9 mouse cellular contexts compared by ENCODE assay signal in genomic region chr8:125870821-125871321, GRCm38 (mm10). TPM values are rescaled to one million over a fixed set of nuclear protein-coding genes. Genes with fewer than 3 reads are reported as not detected.
DNase-seq lines count a peak whose midpoint lies in the region; ATAC-seq lines count a peak whose summit lies in the region.
"Had no signal": no experiment of that assay in that cellular context is flagged by ENCODE, and none has a peak within 500 bp of the region (broad histone marks: within the 10 kb centered on the region; RNA-seq: fewer than 3 reads in every experiment).

No protein-coding gene starts in this region.

- WGBS in lung, embryonic 16.5 days = 0% methylated on average over 7 of the region's 7 CpGs

- H3K4me2 ChIP-seq in lung, embryonic 16.5 days (ENCODE audit: low read depth, low read length) = peak overlapping the region; percentile 34; the same call in 1 of the 2 replicates

- DNase-seq in R1 (ENCODE audit: low read depth, low spot score) = peak; percentile 91
- DNase-seq in cerebellum, adult 9-10 months = peak; percentile 58
- peak; percentile 31 to 82 for DNase-seq in frontal cortex, adult 2 months (ENCODE audit: extremely low spot score in 1 of 2, low spot score in 1 of 2)
- peak; percentile 48 to 73 for DNase-seq in layer of hippocampus, adult 8-10 months (ENCODE audit: low spot score in 2 of 2)
- DNase-seq in retina, adult 2 months (ENCODE audit: low read depth, low spot score) = peak; percentile 32
- peak; percentile 72 for DNase-seq in urinary bladder, postnatal 14 days (ENCODE audit: low spot score)

- peak; percentile 59 for ATAC-seq in hematopoietic stem cell, adult 5-6 weeks (replicated peaks in 1 of 2; ENCODE audit: insufficient read depth in 1 of 2, low FRiP score in 2 of 2, low TSS enrichment in 1 of 2, low read depth in 1 of 2, poor library complexity in 2 of 2, severe bottlenecking in 2 of 2)
- ATAC-seq in lung, embryonic 16.5 days (ENCODE audit: low read depth) = peak; percentile 67

- peak overlapping the region; percentile 41; the same call in 1 of the 2 replicates for H3K9ac ChIP-seq in lung, embryonic 16.5 days (ENCODE audit: low read length)

- H3K36me3 ChIP-seq in lung, embryonic 16.5 days (ENCODE audit: control insufficient read depth, insufficient read depth, low read length) = no peaks in the 10 kb centered on the region

- H3K9me3 ChIP-seq in lung, embryonic 16.5 days (ENCODE audit: control insufficient read depth, low read length) = no peaks in the 10 kb centered on the region

- no peaks in the 10 kb centered on the region for H3K27me3 ChIP-seq in lung, embryonic 16.5 days (ENCODE audit: control insufficient read depth, insufficient read depth, low read depth, low read length)

- H3K27ac ChIP-seq in lung, embryonic 16.5 days (ENCODE audit: low read length) = no peak overlapping the region

- peaks cover 15% of the 10 kb centered on the region for H3K4me1 ChIP-seq in lung, embryonic 16.5 days (replicated peaks; ENCODE audit: control insufficient read depth, insufficient read depth, low read length)

- H3K4me3 ChIP-seq in lung, embryonic 16.5 days (ENCODE audit: low read length) = no peak overlapping the region
- H3K4me3 ChIP-seq: myocyte had no signal

RNA-seq across cellular contexts. Expression of gene Pcnx2, which starts 27.2 kb away (rescaled TPM):
- polyA plus RNA-seq in frontal cortex, adult 2 months (2012; rRNA removed) = 45.5 and 47.8 TPM in 2 replicates
- total RNA-seq in hematopoietic stem cell, adult 5-6 weeks (2017) = not detected in 2 replicates
- total RNA-seq in layer of hippocampus, adult 8-10 months (2022) = 10 to 100 TPM; 58.1 to 68.8 (median 66.2) TPM
- polyA plus RNA-seq in lung, embryonic 16.5 days (2015; fragmentation: Nextera tagmentation; extraction: Ambion mirVana) = 0.21 and 0.41 TPM in 2 replicates

RNA-seq across cellular contexts. Expression of gene Map3k21, which starts 39.4 kb away (rescaled TPM):
- polyA plus RNA-seq in frontal cortex, adult 2 months (2012; rRNA removed) = 1.4 and 1.5 TPM in 2 replicates
- total RNA-seq in hematopoietic stem cell, adult 5-6 weeks (2017) = not detected in 2 replicates
- 1 to 10 TPM; 1.5 to 1.9 (median 1.7) TPM for total RNA-seq in layer of hippocampus, adult 8-10 months (2022)
- 2.2 TPM in 2 replicates for polyA plus RNA-seq in lung, embryonic 16.5 days (2015; fragmentation: Nextera tagmentation; extraction: Ambion mirVana)
- polyA plus RNA-seq: myocyte had no signal

Comparison
In these comparisons a context has a peak if more than half of its experiments do, and no peak if none do; other contexts are left out.
1. DNase-seq: peak in every context shown above with its lines; median percentile 91 in R1; 72 in urinary bladder, postnatal 14 days; 60 in layer of hippocampus, adult 8-10 months; 58 in cerebellum, adult 9-10 months; 56 in frontal cortex, adult 2 months; 32 in retina, adult 2 months.
2. RNA of gene Pcnx2, which starts 27.2 kb away (total RNA-seq): 58.1 to 68.8 TPM in layer of hippocampus, adult 8-10 months; not detected in hematopoietic stem cell, adult 5-6 weeks; every median in the first group is over 10 times any median in the second.